Mouse (Mus musculus): ENCODE data around the gene Wdr45.
A peak's percentile ranks its signal among the peaks of the same experiment; 100 is the strongest.

Wdr45 gene

DNA sequence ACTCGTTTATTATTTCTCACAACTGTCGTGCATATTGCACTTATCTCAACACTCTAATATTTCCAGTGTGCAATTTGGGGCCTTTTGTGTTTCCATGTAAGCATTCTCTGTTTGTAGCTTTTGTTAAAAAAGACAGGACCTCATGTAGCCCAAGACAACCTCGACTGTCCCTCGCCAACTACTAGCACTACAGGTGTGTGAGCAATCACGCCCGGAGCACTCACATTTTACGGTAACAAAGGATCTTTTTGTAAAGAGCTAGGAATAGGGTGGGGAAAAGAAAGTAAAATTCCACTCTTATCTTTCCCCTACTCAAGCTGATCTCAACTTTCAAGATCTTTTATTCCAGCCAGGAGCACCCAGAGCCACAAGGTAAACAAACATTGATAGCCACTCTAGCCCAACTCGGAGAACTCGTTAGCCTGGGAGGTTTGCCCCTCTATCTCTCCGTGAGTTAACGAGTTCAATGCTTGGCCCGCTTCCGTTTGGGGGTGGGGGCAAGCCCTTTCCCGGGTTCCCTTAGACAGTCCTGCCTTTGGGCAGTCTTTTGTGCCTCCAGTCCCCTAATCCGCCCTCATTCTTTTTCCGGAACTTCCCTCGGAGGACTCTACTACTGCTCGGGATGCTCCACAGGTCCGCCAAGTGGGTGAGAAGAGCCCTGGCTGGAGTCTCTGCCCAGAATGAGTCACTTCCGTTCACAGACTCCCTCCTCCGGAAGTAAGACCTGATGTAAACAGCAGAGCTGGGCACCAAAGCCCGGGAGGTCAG is 7.6 kb downstream of the Wdr45 start, which contains the start of gene Gm45208:
Gene Gm45208, plus strand, starts transcription at position 732 of the 768 bp plus-strand sequence.
- DNase-seq (ENCODE audit: low read depth): peak; percentile 79

DNA sequence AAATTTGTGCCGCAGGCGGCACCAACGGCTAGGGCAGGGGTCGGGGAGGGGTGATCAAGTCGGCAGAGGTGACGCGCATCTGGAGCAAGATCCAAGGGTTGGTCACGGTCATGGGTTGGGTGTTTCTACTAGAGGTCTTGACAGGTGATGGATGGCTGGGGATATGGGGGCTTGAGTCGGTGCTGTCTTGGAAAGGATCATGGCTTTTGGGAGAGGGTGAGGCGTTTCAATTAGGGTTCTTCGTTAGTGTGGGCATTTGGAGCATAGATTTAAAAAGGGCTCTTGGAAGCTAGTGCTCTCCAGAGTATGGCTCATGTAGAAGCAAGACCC is 8.1 kb downstream of the Wdr45 start:
- no peak for DNase-seq (ENCODE audit: low read depth)

GRCm38 (mm10) chrX:7722691-7723090 is 8.6 kb downstream of the Wdr45 start:
- DNase-seq (ENCODE audit: low read depth): peak; percentile 31

DNA sequence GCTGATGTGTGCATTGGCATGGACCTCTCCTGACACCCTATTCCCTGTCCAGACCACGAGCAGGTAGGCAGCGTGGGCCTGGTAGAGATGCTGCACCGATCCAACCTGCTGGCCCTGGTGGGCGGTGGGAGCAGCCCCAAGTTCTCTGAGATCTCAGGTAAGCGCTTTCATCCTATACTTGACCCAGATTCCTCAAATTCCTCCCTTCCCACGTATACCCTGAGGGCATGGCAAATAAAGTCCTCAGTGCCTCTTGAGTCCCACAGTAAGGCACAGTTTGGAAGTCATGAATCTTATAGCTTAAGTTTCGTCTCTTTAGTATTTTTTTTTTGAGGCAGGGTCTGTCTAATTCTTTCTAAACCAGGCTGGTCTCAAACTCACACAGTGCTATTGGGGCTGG is 10.0 kb downstream of the Wdr45 start:
- DNase-seq (ENCODE audit: low read depth): no peak

DNA sequence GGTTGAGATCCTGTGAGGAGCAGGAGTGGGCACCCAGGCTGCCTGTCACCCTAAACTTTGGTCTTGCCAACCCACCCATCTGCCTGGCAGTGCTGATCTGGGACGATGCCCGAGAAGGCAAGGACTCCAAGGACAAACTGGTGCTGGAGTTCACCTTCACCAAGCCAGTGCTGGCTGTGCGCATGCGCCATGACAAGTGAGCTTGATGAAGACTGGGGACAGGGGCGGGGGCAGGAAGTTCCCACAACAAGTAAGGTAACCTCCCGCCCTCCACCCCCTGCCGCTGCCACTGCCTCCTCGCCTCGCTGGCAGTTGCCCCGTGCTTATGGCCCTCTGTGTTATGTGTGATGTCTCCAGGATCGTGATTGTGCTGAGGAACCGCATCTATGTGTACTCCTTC is 11.7 kb downstream of the Wdr45 start:
- no peak for DNase-seq (ENCODE audit: low read depth)

DNA sequence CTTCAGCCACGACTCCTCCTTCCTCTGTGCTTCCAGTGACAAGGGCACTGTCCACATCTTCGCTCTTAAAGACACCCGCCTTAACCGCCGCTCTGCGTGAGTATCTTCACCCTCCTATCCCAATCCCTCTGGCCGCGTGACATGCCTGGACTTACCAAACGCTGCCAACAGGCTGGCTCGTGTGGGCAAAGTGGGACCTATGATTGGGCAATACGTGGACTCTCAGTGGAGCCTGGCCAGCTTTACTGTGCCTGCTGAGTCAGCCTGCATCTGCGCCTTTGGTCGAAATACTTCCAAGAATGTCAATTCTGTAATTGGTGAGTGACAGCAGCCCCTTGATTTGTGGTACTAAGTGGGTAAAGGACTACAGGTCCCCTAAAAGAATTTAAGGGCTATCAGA is 13.0 kb downstream of the Wdr45 start:
- DNase-seq (ENCODE audit: low read depth): peak; percentile 53

- peak; percentile 92 for DNase-seq (ENCODE audit: low read depth)
Measured at GRCm38 (mm10) chrX:7728215-7728921, 14.2 kb downstream of the Wdr45 start, which contains the start of gene Praf2. Gene Praf2 (plus strand): TSS chrX:7728439.

- peak; percentile 23 for DNase-seq (ENCODE audit: low read depth)
Measured at GRCm38 (mm10) chrX:7728922-7729265, 14.8 kb downstream of the Wdr45 start.

- DNase-seq (ENCODE audit: low read depth): no peak
Measured at GRCm38 (mm10) chrX:7733571-7734156, 19.5 kb downstream of the Wdr45 start.

- peak; percentile 35 for DNase-seq (ENCODE audit: low read depth)
Measured at GRCm38 (mm10) chrX:7739336-7740081, 25.4 kb downstream of the Wdr45 start.

- no peak for DNase-seq (ENCODE audit: low read depth)
Measured at GRCm38 (mm10) chrX:7740082-7740819, 26.1 kb downstream of the Wdr45 start.

DNA sequence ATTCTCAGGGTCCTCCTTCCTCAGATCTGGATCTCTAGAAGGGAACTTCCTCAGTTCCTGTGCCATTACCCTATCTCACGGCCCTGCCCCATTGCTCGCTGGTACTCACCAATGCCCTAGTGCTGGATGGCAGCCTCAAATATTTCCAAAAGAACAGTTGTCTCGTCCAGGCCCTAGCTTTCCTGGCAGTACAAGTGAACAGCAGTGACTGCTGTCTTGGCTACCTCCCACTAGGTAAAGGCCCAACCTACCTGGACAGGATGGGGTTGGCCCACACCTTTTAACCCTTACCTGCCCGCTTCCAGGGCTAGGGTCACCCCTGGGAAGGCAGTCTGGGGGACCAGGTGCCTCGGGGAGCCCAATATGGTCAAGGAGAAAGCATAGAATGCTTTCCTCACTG is 27.0 kb downstream of the Wdr45 start:
- no peak for DNase-seq (ENCODE audit: low read depth)

DNA sequence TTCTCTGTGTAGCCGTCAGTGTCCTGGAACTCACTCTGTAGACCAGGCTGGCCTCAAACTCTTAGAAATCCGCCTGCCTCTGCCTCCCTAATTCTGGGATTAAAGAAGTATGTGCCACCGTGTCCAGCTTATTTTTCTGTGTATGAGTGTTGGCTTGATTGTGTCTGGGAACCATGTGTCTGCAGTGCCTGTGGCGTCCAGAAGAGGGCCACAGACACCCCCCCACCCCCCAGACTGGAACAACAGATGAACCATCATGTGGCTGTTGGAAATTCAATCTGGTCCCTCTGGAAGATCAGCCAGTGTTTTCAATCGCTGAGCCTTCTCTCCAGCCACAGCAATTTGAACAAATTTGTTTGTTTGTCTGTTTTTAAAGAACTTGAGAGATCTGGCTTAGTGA is 29.3 kb downstream of the Wdr45 start:
- DNase-seq (ENCODE audit: low read depth): peak; percentile 43

DNA sequence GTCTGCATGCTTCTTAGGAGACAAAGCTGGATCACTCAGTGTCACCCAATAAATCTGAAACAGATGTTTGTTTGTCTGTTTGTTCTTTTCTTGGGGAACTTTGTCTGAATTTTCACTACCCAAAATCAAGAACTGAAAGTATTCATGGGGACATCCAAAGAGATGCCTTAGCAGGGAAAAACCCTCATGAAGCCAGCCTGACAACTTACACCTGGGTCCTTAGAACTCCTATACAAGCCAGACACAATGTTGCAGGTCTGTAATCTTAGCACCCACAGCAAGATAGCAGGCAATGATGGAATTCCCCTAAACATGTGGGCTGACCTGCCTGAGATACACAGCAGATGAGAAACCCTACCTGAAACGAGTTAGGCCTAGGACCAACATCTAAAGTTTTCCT is 30.8 kb downstream of the Wdr45 start:
- DNase-seq (ENCODE audit: low read depth): no peak

- no peak for DNase-seq (ENCODE audit: low read depth)
Measured at GRCm38 (mm10) chrX:7745429-7745828, 31.3 kb downstream of the Wdr45 start.

DNA sequence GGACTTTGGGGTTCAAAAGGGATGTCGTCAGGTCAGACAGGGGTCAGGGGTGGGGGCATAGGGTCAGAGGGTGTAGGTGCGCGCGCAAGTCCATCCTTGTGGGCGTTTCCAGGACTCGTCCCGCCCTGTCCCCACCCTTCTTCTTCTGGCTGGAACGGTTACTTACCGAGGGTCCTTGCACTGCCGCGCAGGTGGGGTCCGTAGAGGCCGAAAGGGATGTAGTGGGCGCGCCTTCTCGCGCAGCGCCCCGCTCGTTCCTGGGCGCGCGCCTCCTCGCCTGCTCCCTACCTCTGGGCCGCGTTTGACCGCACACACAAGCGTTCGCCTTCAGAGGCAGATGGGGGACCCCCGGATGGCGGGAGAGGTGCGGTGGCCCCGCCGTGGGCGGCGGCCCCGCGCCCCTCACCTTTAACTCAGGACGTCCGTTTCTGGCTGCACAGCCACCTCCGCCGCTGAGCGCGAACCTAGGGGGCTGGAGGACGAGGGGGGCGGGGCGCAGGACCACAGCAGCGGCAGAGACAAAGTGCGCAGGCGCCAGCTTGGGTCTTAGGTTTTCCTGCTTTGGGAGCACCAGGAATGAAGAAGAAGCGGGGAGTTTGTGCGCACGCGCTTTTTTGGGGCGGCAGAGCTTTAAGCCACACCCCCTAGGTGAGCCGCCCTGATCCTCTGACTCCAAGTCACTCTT is 36.4 kb downstream of the Wdr45 start, which contains the start of gene Ccdc120:
Gene Ccdc120, minus strand, starts transcription at position 474 of the 685 bp plus-strand sequence.
- peak; percentile 88 for DNase-seq (ENCODE audit: low read depth)

DNA sequence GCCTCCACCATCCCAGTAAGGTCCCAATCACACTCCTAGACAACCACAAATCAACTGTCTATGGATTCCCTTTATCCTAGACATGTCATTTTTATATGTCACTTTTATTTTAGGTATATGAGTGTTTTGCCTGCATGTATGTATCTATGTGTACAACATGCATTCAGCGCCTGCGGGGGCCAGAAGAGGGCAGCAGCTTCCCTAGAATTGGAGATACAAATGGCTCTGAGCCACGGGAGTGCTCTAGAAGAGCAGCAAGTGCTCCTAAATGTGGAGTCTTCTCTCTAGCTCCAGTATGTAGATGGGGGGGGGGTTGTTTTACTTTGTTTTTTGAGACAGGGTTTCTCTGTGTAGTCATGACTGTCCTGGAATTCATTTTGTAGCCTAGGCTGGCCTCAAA is 39.5 kb downstream of the Wdr45 start:
- DNase-seq (ENCODE audit: low read depth): peak; percentile 68

- DNase-seq (ENCODE audit: low read depth): peak; percentile 95
Measured at GRCm38 (mm10) chrX:7762137-7762920, 48.2 kb downstream of the Wdr45 start, which contains the start of gene Tfe3. Gene Tfe3 (plus strand): TSS chrX:7762560.

DNA sequence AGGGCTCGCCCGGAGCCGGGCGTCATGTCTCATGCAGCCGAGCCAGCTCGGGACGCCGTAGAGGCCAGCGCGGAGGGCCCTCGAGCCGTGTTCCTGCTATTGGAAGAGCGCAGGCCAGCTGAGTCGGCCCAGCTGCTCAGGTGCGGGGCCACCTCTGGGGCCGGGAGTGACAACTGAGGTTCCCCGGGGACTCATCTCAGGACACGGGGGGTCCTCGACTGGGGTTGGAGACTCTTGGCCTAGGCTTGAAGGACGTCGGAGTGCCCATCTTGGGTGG is 48.7 kb downstream of the Wdr45 start:
- DNase-seq (ENCODE audit: low read depth): no peak

- DNase-seq (ENCODE audit: low read depth): peak; percentile 73
Measured at GRCm38 (mm10) chrX:7763631-7764393, 49.7 kb downstream of the Wdr45 start.
